Mouse (Mus musculus) limb, embryonic 15.5 days (tissue): ENCODE results near the gene Gm37419. TPM values are rescaled to one million over a fixed set of nuclear protein-coding genes. Genes with fewer than 3 reads are reported as not detected.

Experiments used
- ATAC-seq: fragments of 200-750 bp; cut with Nextera tagmentation; 2 replicates; pipeline ENCODE4 v1.8.0; 2017; ENCODE audit warnings: low read depth, moderate TSS enrichment; ENCODE audit not compliant: insufficient number of reproducible peaks, low FRiP score, low TSS enrichment
- H3K27ac ChIP-seq: fragments of 300-500 bp; sonication (generic); 2 replicates; pipeline ENCODE4 v1.5.1; 2015; ENCODE audit warnings: moderate library complexity, mild to moderate bottlenecking, inconsistent platforms
- H3K27me3 ChIP-seq: fragments of 300-500 bp; sonication (generic); 2 replicates; pipeline ENCODE4 v1.6.1; 2015; ENCODE audit warnings: inconsistent platforms
- H3K36me3 ChIP-seq: fragments of 300-500 bp; sonication (generic); 2 replicates; pipeline ENCODE4 v1.6.1; 2015; ENCODE audit warnings: inconsistent platforms
- H3K4me1 ChIP-seq: fragments of 300-500 bp; sonication (generic); 2 replicates; pipeline ENCODE4 v1.6.1; 2015; ENCODE audit warnings: inconsistent platforms
- H3K4me2 ChIP-seq: fragments of 300-500 bp; sonication (generic); 2 replicates; pipeline ENCODE4 v1.6.1; 2015; ENCODE audit warnings: mild to moderate bottlenecking, inconsistent platforms
- H3K4me3 ChIP-seq: fragments of 300-500 bp; sonication (generic); 2 replicates; pipeline ENCODE4 v1.5.1; 2015; ENCODE audit warnings: mild to moderate bottlenecking, inconsistent platforms
- H3K9ac ChIP-seq: fragments of 300-500 bp; sonication (generic); 2 replicates; pipeline ENCODE4 v1.6.1; 2015; ENCODE audit warnings: inconsistent platforms
- H3K9me3 ChIP-seq: fragments of 300-500 bp; sonication (generic); 2 replicates; pipeline ENCODE4 v1.6.1; 2016; ENCODE audit warnings: inconsistent platforms
- WGBS: fragments of 180-500 bp; shearing (Covaris S2); methylation state at CpG from one replicate; pipeline ENCODE4 v1.1.7; 2015; 5-methylcytosine and 5-hydroxymethylcytosine counted together
- polyA plus RNA-seq: library from polyadenylated mRNA; unstranded; fragments of >200 nt; fragmentation: Nextera tagmentation; extraction: Ambion mirVana; gene quantifications from 2 replicates; pipeline ENCODE4 v1.2.1, GENCODE M21; 2015

The Gm37419 gene
- not detected in 2 replicates for polyA plus RNA-seq

DNA sequence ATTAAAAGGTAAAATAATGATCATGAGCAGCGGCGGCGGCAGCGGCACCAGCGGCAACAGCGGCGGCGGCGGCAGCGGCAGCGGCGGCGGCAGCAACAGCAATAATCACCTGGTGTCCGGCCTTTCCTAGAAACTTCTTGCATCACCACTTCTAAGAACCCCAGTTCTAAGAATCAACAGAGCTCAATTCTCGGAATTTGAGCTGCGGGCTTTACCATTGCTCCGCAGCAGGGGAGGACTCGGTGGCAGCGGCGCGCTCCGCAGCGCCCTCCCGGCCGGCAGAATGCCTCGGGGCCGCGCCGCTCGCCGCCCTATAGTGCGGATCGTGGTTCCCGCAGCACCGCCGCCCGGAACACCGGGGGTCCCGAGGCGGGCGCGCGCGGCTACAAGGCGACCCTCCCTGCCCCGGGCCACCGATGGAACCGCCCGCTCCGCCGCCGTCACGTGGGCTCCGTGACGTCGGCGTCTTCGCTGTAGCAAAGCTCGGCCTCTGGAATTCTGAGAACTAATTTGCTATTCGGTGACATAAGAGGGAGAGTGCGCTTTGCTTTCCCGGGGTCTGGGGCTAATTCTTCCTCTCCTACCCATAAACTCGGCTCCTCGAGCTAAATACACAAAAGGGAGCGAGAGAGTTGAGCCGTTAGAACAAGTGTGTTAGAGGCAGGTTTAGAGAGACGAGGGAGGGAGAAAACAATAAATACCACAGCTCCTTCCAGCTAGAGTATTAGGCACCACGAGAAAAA, at the start of gene Gm37419, which contains the start of gene Bcl6:
Gm37419 (plus strand) TSS at position 17 of the 743 bp plus-strand sequence.
Bcl6 (minus strand) TSS at position 387 of the 743 bp plus-strand sequence.
- H3K4me3 ChIP-seq, result peak within 1 kb of the TSS; percentile 78
- peaks cover 40% of the 10 kb centered on the region for H3K4me1 ChIP-seq
- peak within 1 kb of the TSS; percentile 100 for H3K27ac ChIP-seq
- peak within 1 kb of the TSS; percentile 82 for H3K9ac ChIP-seq
- peak within 1 kb of the TSS; percentile 77 for H3K4me2 ChIP-seq
- no peaks in the 10 kb centered on the region for H3K9me3 ChIP-seq
- under 1% methylated on average over 68 of the region's 68 CpGs for WGBS
- no peaks in the 10 kb centered on the region for H3K27me3 ChIP-seq
- no peaks in the 10 kb centered on the region for H3K36me3 ChIP-seq
- peak; percentile 75 for ATAC-seq

GRCm38 (mm10) chr16:23944801-23945200, 43.5 kb upstream of the Gm37419 start:
- Histone ChIP-seq H3K27me3 (no peaks in the 10 kb centered on the region), H3K27ac (no peak overlapping the region), H3K9me3 (no peaks in the 10 kb centered on the region), H3K36me3 (no peaks in the 10 kb centered on the region), H3K9ac (no peak overlapping the region), H3K4me2 (no peak overlapping the region), H3K4me3 (no peak overlapping the region), H3K4me1 (no peaks in the 10 kb centered on the region)
- ATAC-seq, result no peak
- 28% methylated on average over 3 of the region's 3 CpGs for WGBS

- Histone ChIP-seq H3K36me3 (no peaks in the 10 kb centered on the region), H3K4me1 (no peaks in the 10 kb centered on the region), H3K27ac (no peak overlapping the region), H3K4me2 (no peak overlapping the region), H3K9me3 (no peaks in the 10 kb centered on the region), H3K9ac (no peak overlapping the region), H3K4me3 (no peak overlapping the region), H3K27me3 (no peaks in the 10 kb centered on the region)
- 91% methylated on average over 6 of the region's 6 CpGs for WGBS
- no peak for ATAC-seq
These were observed 40.6 kb upstream of the Gm37419 start for GRCm38 (mm10) chr16:23947654-23948053.

- Histone ChIP-seq H3K36me3 (no peaks in the 10 kb centered on the region), H3K27me3 (no peaks in the 10 kb centered on the region), H3K4me3 (no peak overlapping the region), H3K9ac (no peak overlapping the region), H3K4me2 (no peak overlapping the region), H3K27ac (no peak overlapping the region), H3K4me1 (peaks cover 5% of the 10 kb centered on the region; the same call in 1 of the 2 replicates), H3K9me3 (no peaks in the 10 kb centered on the region)
- no peak for ATAC-seq
- WGBS, result 68% methylated on average over 4 of the region's 4 CpGs
These were observed 36.1 kb upstream of the Gm37419 start for GRCm38 (mm10) chr16:23952101-23952727.

GRCm38 (mm10) chr16:23953189-23953958, 34.9 kb upstream of the Gm37419 start:
- H3K9ac ChIP-seq, result no peak overlapping the region
- no peak overlapping the region for H3K4me3 ChIP-seq
- H3K9me3 ChIP-seq, result no peaks in the 10 kb centered on the region
- H3K36me3 ChIP-seq, result no peaks in the 10 kb centered on the region
- ATAC-seq, result no peak
- no peak overlapping the region for H3K4me2 ChIP-seq
- no peak overlapping the region for H3K27ac ChIP-seq
- H3K4me1 ChIP-seq, result peaks cover 5% of the 10 kb centered on the region; the same call in 1 of the 2 replicates
- 45% methylated on average over 11 of the region's 11 CpGs for WGBS
- no peaks in the 10 kb centered on the region for H3K27me3 ChIP-seq

DNA sequence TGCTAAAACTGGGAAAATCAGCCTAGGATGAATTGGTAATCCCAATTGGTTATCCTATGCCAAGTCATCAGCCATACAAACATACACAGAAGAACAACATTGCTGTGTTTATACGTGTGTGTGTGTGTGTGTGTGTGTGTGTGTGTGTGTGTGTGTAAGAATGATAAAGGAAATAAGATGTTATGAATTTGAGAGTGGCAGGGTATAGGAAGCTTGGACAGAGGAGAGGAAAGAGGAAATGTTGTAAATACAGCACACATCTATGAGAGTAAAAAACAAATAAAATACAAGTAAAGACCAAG, 34.4 kb upstream of the Gm37419 start:
- no peak for ATAC-seq
- H3K4me2 ChIP-seq, result no peak overlapping the region
- 3% methylated on average over 1 of the region's 1 CpGs for WGBS
- no peaks in the 10 kb centered on the region for H3K9me3 ChIP-seq
- H3K27ac ChIP-seq, result no peak overlapping the region
- H3K27me3 ChIP-seq, result no peaks in the 10 kb centered on the region
- H3K36me3 ChIP-seq, result no peaks in the 10 kb centered on the region
- no peak overlapping the region for H3K4me3 ChIP-seq
- no peak overlapping the region for H3K9ac ChIP-seq
- H3K4me1 ChIP-seq, result peaks cover 5% of the 10 kb centered on the region; the same call in 1 of the 2 replicates

DNA sequence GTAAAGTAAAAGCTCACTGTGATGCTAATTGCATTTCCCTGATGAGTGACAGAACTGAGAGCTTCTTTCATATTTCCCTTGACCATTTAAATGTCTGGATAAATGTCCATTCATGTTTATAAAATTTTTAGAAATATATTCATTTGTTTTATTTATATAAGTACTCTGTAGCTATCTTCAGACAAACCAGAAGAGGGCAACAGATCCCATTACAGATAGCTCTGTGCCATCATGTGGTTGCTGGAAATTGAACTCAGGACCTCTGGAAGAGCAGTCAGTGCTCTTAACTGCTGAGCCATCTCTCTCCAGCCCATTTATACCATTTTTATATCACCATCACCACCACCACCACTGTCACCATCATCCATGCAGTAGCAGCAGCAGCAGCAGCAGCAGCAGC, 29.3 kb upstream of the Gm37419 start:
- Histone ChIP-seq H3K9me3 (no peaks in the 10 kb centered on the region), H3K36me3 (no peaks in the 10 kb centered on the region), H3K4me2 (no peak overlapping the region), H3K27ac (no peak overlapping the region), H3K4me3 (no peak overlapping the region), H3K4me1 (peaks cover 4% of the 10 kb centered on the region; the same call in 1 of the 2 replicates), H3K27me3 (no peaks in the 10 kb centered on the region), H3K9ac (no peak overlapping the region)
- ATAC-seq, result no peak

DNA sequence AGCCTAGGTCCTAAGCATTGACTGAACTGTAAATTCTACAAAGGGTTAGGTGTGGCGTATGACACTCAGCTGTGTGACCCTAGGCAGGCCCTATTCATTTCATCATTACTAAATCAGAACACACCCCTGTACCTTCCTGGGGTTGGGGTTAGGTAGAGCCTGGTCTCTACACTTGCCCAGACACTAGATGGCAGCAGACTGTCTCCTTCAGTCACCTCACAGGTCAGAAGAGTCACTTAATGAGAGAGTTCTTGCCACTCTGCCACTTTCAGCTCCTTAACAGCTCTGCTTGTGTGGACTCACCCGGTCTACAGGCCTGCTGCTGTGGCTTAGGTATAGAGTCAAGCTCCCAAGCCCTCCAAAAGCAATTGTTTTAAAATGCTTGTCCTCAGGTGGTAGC, 25.9 kb upstream of the Gm37419 start:
- no peaks in the 10 kb centered on the region for H3K9me3 ChIP-seq
- no peak overlapping the region for H3K4me3 ChIP-seq
- peaks cover 10% of the 10 kb centered on the region; the same call in 1 of the 2 replicates for H3K4me1 ChIP-seq
- H3K27ac ChIP-seq, result no peak overlapping the region
- H3K4me2 ChIP-seq, result no peak overlapping the region
- H3K9ac ChIP-seq, result no peak overlapping the region
- H3K36me3 ChIP-seq, result peaks cover 19% of the 10 kb centered on the region
- H3K27me3 ChIP-seq, result no peaks in the 10 kb centered on the region
- WGBS, result 79% methylated on average over 2 of the region's 2 CpGs
- ATAC-seq, result no peak

GRCm38 (mm10) chr16:23963896-23964668, 24.2 kb upstream of the Gm37419 start:
- Histone ChIP-seq H3K27ac (no peak overlapping the region), H3K9ac (no peak overlapping the region), H3K4me3 (no peak overlapping the region), H3K4me1 (peaks cover 10% of the 10 kb centered on the region; the same call in 1 of the 2 replicates), H3K9me3 (no peaks in the 10 kb centered on the region), H3K27me3 (no peaks in the 10 kb centered on the region), H3K4me2 (no peak overlapping the region), H3K36me3 (peaks cover 36% of the 10 kb centered on the region)
- WGBS, result 53% methylated on average over 22 of the region's 22 CpGs
- ATAC-seq, result no peak

DNA sequence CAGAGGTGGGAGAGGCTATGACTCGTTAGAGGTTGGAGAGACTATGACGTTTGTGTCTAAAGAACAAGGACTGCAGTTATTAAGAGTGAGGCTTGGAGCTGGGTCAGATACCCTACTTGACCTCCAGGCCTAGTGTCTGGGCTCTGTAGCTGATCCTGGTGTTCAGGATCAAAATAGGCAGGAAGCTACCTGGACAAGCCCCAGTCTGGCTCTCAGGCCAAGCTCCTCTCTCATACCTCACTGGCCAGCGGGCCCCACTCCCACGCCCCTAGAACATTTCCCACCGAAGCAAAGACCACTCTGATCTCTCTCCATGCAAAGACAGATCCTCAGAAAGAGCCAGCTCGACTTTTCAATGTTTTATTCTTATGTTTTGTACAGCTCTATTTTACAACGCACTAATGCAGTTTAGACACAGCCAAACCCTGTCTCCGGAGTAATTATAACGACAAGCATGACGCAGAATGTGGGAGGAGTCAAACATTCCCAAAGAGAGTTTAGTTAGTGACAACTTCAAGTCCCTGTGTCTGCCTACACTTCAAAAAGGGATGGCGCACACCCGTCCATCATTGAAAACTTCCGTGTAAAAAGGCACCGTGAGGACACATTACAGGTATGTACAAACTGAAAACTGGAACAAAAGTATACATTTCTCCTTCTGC, 23.4 kb upstream of the Gm37419 start:
- H3K27me3 ChIP-seq, result no peaks in the 10 kb centered on the region
- no peak for ATAC-seq
- H3K9ac ChIP-seq, result no peak overlapping the region
- WGBS, result 74% methylated on average over 14 of the region's 14 CpGs
- H3K9me3 ChIP-seq, result no peaks in the 10 kb centered on the region
- H3K4me2 ChIP-seq, result no peak overlapping the region
- peaks cover 43% of the 10 kb centered on the region for H3K36me3 ChIP-seq
- H3K27ac ChIP-seq, result no peak overlapping the region
- H3K4me3 ChIP-seq, result no peak overlapping the region
- H3K4me1 ChIP-seq, result peaks cover 13% of the 10 kb centered on the region; the same call in 1 of the 2 replicates

DNA sequence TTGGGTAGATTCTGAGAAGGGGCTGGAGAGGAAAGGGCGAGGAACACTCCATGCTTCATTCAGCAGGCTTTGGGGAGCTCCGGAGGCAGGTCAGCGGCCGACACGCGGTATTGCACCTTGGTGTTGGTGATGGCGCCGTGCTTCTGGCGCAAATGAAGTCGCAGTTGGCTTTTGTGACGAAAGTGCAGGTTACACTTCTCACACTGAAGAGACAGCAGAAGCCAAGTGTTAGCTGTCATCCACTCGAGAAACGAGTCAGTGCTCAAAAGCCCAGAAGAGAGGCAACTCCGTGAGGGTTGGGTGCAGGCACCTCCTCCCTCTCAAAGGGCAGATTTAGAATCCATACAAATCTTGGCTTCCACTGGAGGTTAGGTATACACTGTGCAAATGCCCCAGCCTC, 22.2 kb upstream of the Gm37419 start:
- Histone ChIP-seq H3K4me2 (no peak overlapping the region), H3K36me3 (peaks cover 55% of the 10 kb centered on the region), H3K4me1 (peaks cover 15% of the 10 kb centered on the region; the same call in 1 of the 2 replicates), H3K9me3 (no peaks in the 10 kb centered on the region), H3K27me3 (no peaks in the 10 kb centered on the region), H3K27ac (no peak overlapping the region), H3K9ac (no peak overlapping the region), H3K4me3 (no peak overlapping the region)
- no peak for ATAC-seq
- 90% methylated on average over 14 of the region's 14 CpGs for WGBS
